Mouse (Mus musculus): Measurements from ENCODE around the gene Sh3bgrl2. TPM values are rescaled to one million over a fixed set of nuclear protein-coding genes. Genes with fewer than 3 reads are reported as not detected.

Sh3bgrl2 gene
- total RNA-seq, 1 experiment = 13.3 TPM

GRCm38 (mm10) chr9:83568937-83569336 lies 20.8 kb downstream of the Sh3bgrl2 start:
- no peak for DNase-seq (ENCODE audit: low read depth, low spot score)
- Histone ChIP-seq H3K9me3 (ENCODE audit: control insufficient read depth, insufficient read depth, low read depth, low read length) (no peaks in the 10 kb centered on the region), H3K4me3 (ENCODE audit: insufficient read depth in 1 of 2, low read depth in 1 of 2, low read length in 2 of 2, poor library complexity in 1 of 2, severe bottlenecking in 1 of 2) (no peak overlapping the region), H3K4me1 (ENCODE audit: control insufficient read depth in 2 of 2, insufficient read depth in 2 of 2, low read length in 2 of 2, poor library complexity in 1 of 2) (peaks cover 0 to 11% of the 10 kb centered on the region in 2 experiments; a peak in 2 of 4 replicates), H3K27ac (ENCODE audit: insufficient read depth, low read depth, low read length, poor library complexity, severe bottlenecking) (no peak overlapping the region), H3K36me3 (ENCODE audit: control insufficient read depth, insufficient read depth, low read length, poor library complexity, severe bottlenecking) (no peaks in the 10 kb centered on the region), H3K9ac (ENCODE audit: insufficient read depth, low read depth, low read length, poor library complexity, severe bottlenecking) (no peak overlapping the region)
- no peak for TF ChIP-seq CHD2 (IDR thresholded peaks at IDR 0.05; ENCODE audit: low read depth, low read length)
- TF ChIP-seq ZC3H11A (IDR thresholded peaks at IDR 0.05; ENCODE audit: borderline replicate concordance, low read depth, low read length) = no peak
- no peak for TF ChIP-seq MAFK (IDR thresholded peaks at IDR 0.05; ENCODE audit: insufficient read depth, low read depth, low read length)
- no peak for TF ChIP-seq HCFC1 (IDR thresholded peaks at IDR 0.05; ENCODE audit: borderline replicate concordance, insufficient read depth, low read length)
- TF ChIP-seq ZNF384 (IDR thresholded peaks at IDR 0.05; ENCODE audit: low read depth, low read length) = no peak
- in situ Hi-C loops (cut with MboI; ENCODE audit: low sequenced_read_pairs in 2 of 2, unreplicated experiment in 2 of 2) = no loop called here

DNA sequence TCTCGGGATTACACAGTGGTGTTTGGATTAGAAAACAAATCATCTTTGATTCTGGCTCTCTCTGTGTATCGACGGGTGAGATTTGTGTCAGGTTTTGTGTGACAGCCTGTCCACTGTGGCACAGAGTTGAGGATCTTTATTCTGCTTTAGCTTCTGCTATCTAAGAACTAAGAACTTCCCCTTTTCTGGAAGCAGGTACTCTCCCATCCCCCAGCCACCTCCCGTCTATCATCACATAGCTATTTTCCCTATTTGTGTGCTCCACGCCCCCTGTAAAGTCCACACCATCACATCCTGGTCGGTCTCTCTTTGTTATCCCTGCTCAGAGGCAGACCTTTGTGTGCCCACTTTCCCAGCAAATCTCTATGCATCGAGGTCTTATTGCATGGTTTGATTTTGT lies 21.8 kb downstream of the Sh3bgrl2 start:
- Histone ChIP-seq H3K27ac (ENCODE audit: insufficient read depth, low read depth, low read length, poor library complexity, severe bottlenecking) (no peak overlapping the region), H3K36me3 (ENCODE audit: control insufficient read depth, insufficient read depth, low read length, poor library complexity, severe bottlenecking) (no peaks in the 10 kb centered on the region), H3K4me3 (ENCODE audit: insufficient read depth in 1 of 2, low read depth in 1 of 2, low read length in 2 of 2, poor library complexity in 1 of 2, severe bottlenecking in 1 of 2) (no peak overlapping the region), H3K4me1 (ENCODE audit: control insufficient read depth in 2 of 2, insufficient read depth in 2 of 2, low read length in 2 of 2, poor library complexity in 1 of 2) (peaks cover 0 to 8% of the 10 kb centered on the region in 2 experiments; a peak in 1 of 4 replicates), H3K9ac (ENCODE audit: insufficient read depth, low read depth, low read length, poor library complexity, severe bottlenecking) (no peak overlapping the region), H3K9me3 (ENCODE audit: control insufficient read depth, insufficient read depth, low read depth, low read length) (no peaks in the 10 kb centered on the region)
- in situ Hi-C loops (cut with MboI; ENCODE audit: low sequenced_read_pairs in 2 of 2, unreplicated experiment in 2 of 2) = no loop called here
- DNase-seq (ENCODE audit: low read depth, low spot score) = no peak
- no peak for TF ChIP-seq ZC3H11A (IDR thresholded peaks at IDR 0.05; ENCODE audit: borderline replicate concordance, low read depth, low read length)
- TF ChIP-seq MAFK (IDR thresholded peaks at IDR 0.05; ENCODE audit: insufficient read depth, low read depth, low read length) = no peak
- no peak for TF ChIP-seq CHD2 (IDR thresholded peaks at IDR 0.05; ENCODE audit: low read depth, low read length)
- TF ChIP-seq ZNF384 (IDR thresholded peaks at IDR 0.05; ENCODE audit: low read depth, low read length) = no peak
- no peak for TF ChIP-seq HCFC1 (IDR thresholded peaks at IDR 0.05; ENCODE audit: borderline replicate concordance, insufficient read depth, low read length)

- no peak overlapping the region for H3K27ac ChIP-seq (ENCODE audit: insufficient read depth, low read depth, low read length, poor library complexity, severe bottlenecking)
- DNase-seq (ENCODE audit: low read depth, low spot score) = no peak
- no peak overlapping the region for H3K4me3 ChIP-seq (ENCODE audit: insufficient read depth in 1 of 2, low read depth in 1 of 2, low read length in 2 of 2, poor library complexity in 1 of 2, severe bottlenecking in 1 of 2)
- H3K9me3 ChIP-seq (ENCODE audit: control insufficient read depth, insufficient read depth, low read depth, low read length) = no peaks in the 10 kb centered on the region
- TF ChIP-seq ZC3H11A (IDR thresholded peaks at IDR 0.05; ENCODE audit: borderline replicate concordance, low read depth, low read length) (no peak), MAFK (IDR thresholded peaks at IDR 0.05; ENCODE audit: insufficient read depth, low read depth, low read length) (no peak), HCFC1 (IDR thresholded peaks at IDR 0.05; ENCODE audit: borderline replicate concordance, insufficient read depth, low read length) (no peak), ZNF384 (IDR thresholded peaks at IDR 0.05; ENCODE audit: low read depth, low read length) (no peak), CHD2 (IDR thresholded peaks at IDR 0.05; ENCODE audit: low read depth, low read length) (no peak)
- in situ Hi-C loops (cut with MboI; ENCODE audit: low sequenced_read_pairs in 2 of 2, unreplicated experiment in 2 of 2) = no loop called here
- H3K36me3 ChIP-seq (ENCODE audit: control insufficient read depth, insufficient read depth, low read length, poor library complexity, severe bottlenecking) = no peaks in the 10 kb centered on the region
- no peak overlapping the region for H3K9ac ChIP-seq (ENCODE audit: insufficient read depth, low read depth, low read length, poor library complexity, severe bottlenecking)
- H3K4me1 ChIP-seq (ENCODE audit: control insufficient read depth in 2 of 2, insufficient read depth in 2 of 2, low read length in 2 of 2, poor library complexity in 1 of 2) = peaks cover 0 to 7% of the 10 kb centered on the region in 2 experiments; a peak in 1 of 4 replicates
Measured at GRCm38 (mm10) chr9:83571315-83571714, 23.2 kb downstream of the Sh3bgrl2 start.

DNA sequence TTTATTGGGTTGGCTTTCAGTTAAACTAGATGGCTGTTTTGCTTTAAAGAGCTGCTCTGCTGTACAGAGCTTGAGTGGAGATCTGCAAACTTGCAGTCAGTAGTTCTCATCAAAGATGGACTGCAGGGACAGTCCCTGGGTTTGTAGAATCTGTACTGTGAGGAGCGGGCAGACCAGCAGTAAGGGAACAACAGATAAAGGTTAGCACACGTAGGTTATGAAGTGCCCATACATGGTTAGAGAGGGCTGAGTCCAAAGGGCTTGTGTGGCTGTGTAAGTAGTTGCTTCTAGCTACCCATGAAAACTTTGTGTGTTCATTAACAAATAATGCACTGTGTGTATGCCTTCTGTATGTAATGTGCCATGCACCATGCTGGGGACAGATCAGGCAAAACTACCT lies 24.2 kb downstream of the Sh3bgrl2 start:
- Histone ChIP-seq H3K4me1 (ENCODE audit: control insufficient read depth in 2 of 2, insufficient read depth in 2 of 2, low read length in 2 of 2, poor library complexity in 1 of 2) (peaks cover 0 to 7% of the 10 kb centered on the region in 2 experiments; a peak in 1 of 4 replicates), H3K27ac (ENCODE audit: insufficient read depth, low read depth, low read length, poor library complexity, severe bottlenecking) (no peak overlapping the region), H3K4me3 (ENCODE audit: insufficient read depth in 1 of 2, low read depth in 1 of 2, low read length in 2 of 2, poor library complexity in 1 of 2, severe bottlenecking in 1 of 2) (no peak overlapping the region), H3K9me3 (ENCODE audit: control insufficient read depth, insufficient read depth, low read depth, low read length) (no peaks in the 10 kb centered on the region), H3K36me3 (ENCODE audit: control insufficient read depth, insufficient read depth, low read length, poor library complexity, severe bottlenecking) (no peaks in the 10 kb centered on the region; the same call in 1 of the 2 replicates), H3K9ac (ENCODE audit: insufficient read depth, low read depth, low read length, poor library complexity, severe bottlenecking) (no peak overlapping the region)
- in situ Hi-C loops (cut with MboI; ENCODE audit: low sequenced_read_pairs in 2 of 2, unreplicated experiment in 2 of 2) = no loop called here
- TF ChIP-seq HCFC1 (IDR thresholded peaks at IDR 0.05; ENCODE audit: borderline replicate concordance, insufficient read depth, low read length) (no peak), ZC3H11A (IDR thresholded peaks at IDR 0.05; ENCODE audit: borderline replicate concordance, low read depth, low read length) (no peak), MAFK (IDR thresholded peaks at IDR 0.05; ENCODE audit: insufficient read depth, low read depth, low read length) (no peak), ZNF384 (IDR thresholded peaks at IDR 0.05; ENCODE audit: low read depth, low read length) (no peak), CHD2 (IDR thresholded peaks at IDR 0.05; ENCODE audit: low read depth, low read length) (no peak)
- no peak for DNase-seq (ENCODE audit: low read depth, low spot score)
